Mouse (Mus musculus): Measurements from ENCODE around the gene Rad51b. TPM values are rescaled to one million over a fixed set of nuclear protein-coding genes. Genes with fewer than 3 reads are reported as not detected.

Rad51b gene
- polyA plus RNA-seq, 1 experiment from 2014 or later = 8.0 TPM

DNA sequence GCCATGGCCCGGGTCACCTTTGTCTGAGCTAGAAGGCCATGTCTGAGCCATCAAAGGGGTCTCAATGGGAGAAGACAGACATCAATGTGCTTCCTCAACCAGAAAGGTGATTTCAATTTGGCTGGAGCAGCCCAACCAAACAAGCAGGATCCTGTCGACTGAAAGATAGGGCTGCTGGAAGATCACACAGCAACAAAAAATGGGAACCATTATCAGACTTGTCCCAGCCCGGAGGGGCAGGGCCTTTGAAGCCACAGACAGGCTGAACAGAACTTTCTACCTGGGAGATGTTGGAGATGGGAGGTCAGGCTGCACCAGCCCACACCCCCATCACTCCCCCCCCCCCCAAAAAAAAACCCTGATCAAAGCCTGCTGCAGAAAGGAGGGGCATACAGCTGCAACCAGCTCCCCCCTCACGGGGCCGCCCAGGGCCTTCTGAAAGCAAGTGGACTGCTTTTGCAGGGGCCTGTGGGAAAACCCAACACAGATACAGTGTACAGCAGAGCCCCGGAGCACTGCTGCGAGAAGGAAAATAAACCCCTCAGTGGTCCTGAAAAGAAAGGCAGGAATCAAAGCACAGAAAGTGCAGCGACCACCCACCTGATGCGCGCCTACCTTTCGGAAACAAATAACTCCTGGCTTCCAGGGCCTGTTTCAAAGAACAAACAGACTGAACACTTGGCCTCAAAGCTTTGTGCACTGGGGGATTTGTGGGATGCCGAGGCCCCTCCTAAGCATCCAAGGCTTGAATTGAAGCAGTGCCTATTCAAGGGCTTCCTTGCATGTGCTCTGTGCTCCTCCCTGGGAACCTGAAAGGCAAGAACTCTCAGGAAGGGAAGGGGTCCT is 542.2 kb downstream of the Rad51b start:
- peak; percentile 78 for ATAC-seq (replicated peaks; ENCODE audit: low FRiP score)

DNA sequence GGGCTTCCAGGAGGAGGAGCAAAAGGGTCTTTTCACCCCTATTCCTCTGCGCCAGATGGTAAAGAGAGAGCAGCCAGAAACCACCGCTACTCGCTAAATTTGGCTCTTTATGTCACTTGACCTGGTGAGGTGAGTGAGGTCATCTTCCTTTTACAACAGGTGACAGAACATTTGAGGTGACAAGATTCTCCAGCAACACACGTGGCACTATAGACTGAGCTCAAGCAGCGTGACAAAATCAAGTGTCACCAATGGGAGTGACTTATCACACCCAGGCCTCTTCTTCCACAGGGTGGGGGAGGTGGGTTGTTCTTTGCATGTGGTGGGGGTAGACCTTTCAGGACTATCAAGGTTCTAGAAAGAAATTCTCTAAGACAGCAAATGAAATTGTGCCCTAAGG is 543.4 kb downstream of the Rad51b start:
- H3K9me3 ChIP-seq (ENCODE audit: control insufficient read depth, low read length) = no peaks in the 10 kb centered on the region
- no peak overlapping the region for H3K9ac ChIP-seq (ENCODE audit: low read length)
- no peaks in the 10 kb centered on the region for H3K36me3 ChIP-seq (ENCODE audit: control insufficient read depth, insufficient read depth, low read length)
- ATAC-seq (replicated peaks; ENCODE audit: low FRiP score) (no peak), DNase-seq (ENCODE audit: low spot score) (no peak)
- no peak overlapping the region for H3K4me3 ChIP-seq (ENCODE audit: low read depth, low read length)
- H3K27ac ChIP-seq (ENCODE audit: low read depth, low read length) = peak overlapping the region; percentile 57
- peaks cover 42% of the 10 kb centered on the region for H3K4me1 ChIP-seq (replicated peaks; ENCODE audit: control insufficient read depth, insufficient read depth, low read length)
- no peaks in the 10 kb centered on the region for H3K27me3 ChIP-seq (ENCODE audit: control insufficient read depth, insufficient read depth, low read length)
- WGBS = 48% methylated on average over 5 of the region's 5 CpGs
- no peak overlapping the region for H3K4me2 ChIP-seq (ENCODE audit: low read depth, low read length, severe bottlenecking)

More for the DNA sequence above, 542.2 kb downstream of the Rad51b start:
- Histone ChIP-seq H3K9me3 (ENCODE audit: control insufficient read depth, low read length) (no peaks in the 10 kb centered on the region), H3K27ac (ENCODE audit: low read depth, low read length) (peak overlapping the region; percentile 57), H3K4me1 (replicated peaks; ENCODE audit: control insufficient read depth, insufficient read depth, low read length) (peaks cover 38% of the 10 kb centered on the region), H3K4me2 (ENCODE audit: low read depth, low read length, severe bottlenecking) (no peak overlapping the region), H3K36me3 (ENCODE audit: control insufficient read depth, insufficient read depth, low read length) (no peaks in the 10 kb centered on the region), H3K27me3 (ENCODE audit: control insufficient read depth, insufficient read depth, low read length) (no peaks in the 10 kb centered on the region), H3K9ac (ENCODE audit: low read length) (0 out of 2 replicates have a peak overlapping the region, but pooled peaks have one; percentile 3), H3K4me3 (ENCODE audit: low read depth, low read length) (no peak overlapping the region)
- WGBS = 8% methylated on average over 12 of the region's 12 CpGs
- peak; percentile 78 for DNase-seq (ENCODE audit: low spot score)

DNA sequence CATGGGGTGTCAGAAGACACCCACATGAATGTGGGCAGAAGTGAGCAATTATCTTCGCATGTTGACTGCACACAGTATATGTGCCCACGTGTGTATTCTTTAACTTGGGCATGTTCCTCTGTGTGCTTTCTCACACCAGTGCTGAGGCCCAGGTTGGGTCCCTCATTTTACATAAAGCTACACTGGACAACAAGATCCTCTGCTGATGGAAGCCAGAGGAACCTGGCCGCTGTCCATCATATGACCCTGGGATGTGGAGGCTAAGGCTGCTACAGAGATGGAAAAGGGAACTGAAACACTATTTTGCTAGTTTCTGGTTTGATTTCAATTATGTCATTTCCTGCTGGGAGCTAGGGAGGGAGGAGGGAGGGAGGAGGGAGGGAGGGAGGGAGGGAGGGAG is 544.2 kb downstream of the Rad51b start:
- Histone ChIP-seq H3K9me3 (ENCODE audit: control insufficient read depth, low read length) (no peaks in the 10 kb centered on the region), H3K27ac (ENCODE audit: low read depth, low read length) (peak overlapping the region; percentile 57; the same call in 1 of the 2 replicates), H3K36me3 (ENCODE audit: control insufficient read depth, insufficient read depth, low read length) (no peaks in the 10 kb centered on the region), H3K27me3 (ENCODE audit: control insufficient read depth, insufficient read depth, low read length) (no peaks in the 10 kb centered on the region), H3K4me2 (ENCODE audit: low read depth, low read length, severe bottlenecking) (no peak overlapping the region), H3K4me1 (replicated peaks; ENCODE audit: control insufficient read depth, insufficient read depth, low read length) (peaks cover 48% of the 10 kb centered on the region), H3K4me3 (ENCODE audit: low read depth, low read length) (no peak overlapping the region), H3K9ac (ENCODE audit: low read length) (no peak overlapping the region)
- ATAC-seq (replicated peaks; ENCODE audit: low FRiP score) (no peak), DNase-seq (ENCODE audit: low spot score) (no peak)
- WGBS = 84% methylated on average over 3 of the region's 3 CpGs

DNA sequence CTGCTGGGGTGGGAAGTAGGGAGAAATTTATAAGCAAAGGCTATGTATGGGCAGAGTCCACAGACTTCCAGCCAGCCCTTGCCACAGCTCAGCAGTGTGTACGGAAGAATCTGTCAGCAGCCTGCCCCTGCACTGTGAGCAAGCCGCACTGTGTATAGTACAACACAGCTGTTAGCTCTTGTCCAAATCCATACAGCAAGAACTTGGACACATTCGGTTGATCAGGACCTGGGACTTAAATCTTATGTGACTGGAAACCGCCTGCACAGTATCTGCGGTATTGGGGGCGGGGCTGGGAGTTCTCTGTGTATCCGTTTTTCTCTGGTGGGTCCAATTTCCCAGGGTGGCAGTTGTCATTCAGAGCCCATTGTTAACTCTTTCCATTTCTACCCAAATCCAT is 545.2 kb downstream of the Rad51b start:
- Histone ChIP-seq H3K9ac (ENCODE audit: low read length) (0 out of 2 replicates have a peak overlapping the region, but pooled peaks have one; percentile 12), H3K9me3 (ENCODE audit: control insufficient read depth, low read length) (no peaks in the 10 kb centered on the region), H3K27me3 (ENCODE audit: control insufficient read depth, insufficient read depth, low read length) (no peaks in the 10 kb centered on the region), H3K36me3 (ENCODE audit: control insufficient read depth, insufficient read depth, low read length) (no peaks in the 10 kb centered on the region), H3K4me3 (ENCODE audit: low read depth, low read length) (no peak overlapping the region), H3K4me2 (ENCODE audit: low read depth, low read length, severe bottlenecking) (no peak overlapping the region), H3K27ac (ENCODE audit: low read depth, low read length) (no peak overlapping the region), H3K4me1 (replicated peaks; ENCODE audit: control insufficient read depth, insufficient read depth, low read length) (peaks cover 58% of the 10 kb centered on the region)
- DNase-seq (ENCODE audit: low spot score) (no peak), ATAC-seq (replicated peaks; ENCODE audit: low FRiP score) (no peak)
- WGBS = 45% methylated on average over 7 of the region's 7 CpGs

DNA sequence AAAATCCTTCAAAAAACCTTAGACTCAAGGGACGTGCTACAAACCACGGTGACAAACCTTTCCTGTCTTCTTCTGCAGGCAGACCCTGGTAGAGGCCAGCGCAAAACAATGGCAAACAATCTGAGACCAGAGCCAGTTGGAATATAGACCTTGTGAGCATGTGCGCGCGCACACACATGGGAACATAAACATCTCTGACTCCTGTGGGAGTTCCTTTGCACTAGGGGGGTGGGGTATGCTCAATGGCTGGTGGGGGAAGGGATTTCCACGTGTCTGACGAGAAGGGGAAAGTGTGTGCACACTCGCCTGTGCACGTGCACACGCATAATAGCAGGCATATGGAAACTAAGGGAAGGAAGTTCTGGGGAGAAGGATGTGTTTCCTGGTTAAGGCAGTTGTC is 545.9 kb downstream of the Rad51b start:
- Histone ChIP-seq H3K36me3 (ENCODE audit: control insufficient read depth, insufficient read depth, low read length) (no peaks in the 10 kb centered on the region), H3K9me3 (ENCODE audit: control insufficient read depth, low read length) (no peaks in the 10 kb centered on the region), H3K4me3 (ENCODE audit: low read depth, low read length) (no peak overlapping the region), H3K27me3 (ENCODE audit: control insufficient read depth, insufficient read depth, low read length) (no peaks in the 10 kb centered on the region), H3K4me1 (replicated peaks; ENCODE audit: control insufficient read depth, insufficient read depth, low read length) (peaks cover 62% of the 10 kb centered on the region), H3K27ac (ENCODE audit: low read depth, low read length) (no peak overlapping the region; the same call in 1 of the 2 replicates), H3K4me2 (ENCODE audit: low read depth, low read length, severe bottlenecking) (no peak overlapping the region), H3K9ac (ENCODE audit: low read length) (no peak overlapping the region)
- DNase-seq (ENCODE audit: low spot score) (no peak), ATAC-seq (replicated peaks; ENCODE audit: low FRiP score) (no peak)
- 75% methylated on average over 11 of the region's 11 CpGs for WGBS

DNA sequence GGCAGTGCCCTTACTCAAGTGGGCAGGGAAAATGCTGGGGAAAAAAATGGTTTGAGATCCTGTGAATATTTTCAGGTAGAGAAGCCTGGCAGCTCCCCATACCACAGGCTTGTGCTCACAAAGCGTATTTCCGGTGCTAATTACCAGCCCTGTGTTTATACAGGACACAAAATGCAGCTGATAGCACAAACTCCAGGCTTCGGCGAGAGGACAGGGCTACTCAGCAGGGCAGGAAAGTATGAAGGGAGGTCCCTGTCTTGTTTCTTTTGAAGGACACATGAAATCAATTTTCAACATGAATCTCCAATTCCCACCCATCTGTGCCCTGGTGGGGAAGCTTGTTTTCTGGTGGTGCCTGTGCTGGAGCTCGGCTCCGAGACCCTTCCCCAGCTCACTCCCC is 546.4 kb downstream of the Rad51b start:
- Histone ChIP-seq H3K36me3 (ENCODE audit: control insufficient read depth, insufficient read depth, low read length) (no peaks in the 10 kb centered on the region), H3K27ac (ENCODE audit: low read depth, low read length) (no peak overlapping the region; the same call in 1 of the 2 replicates), H3K4me2 (ENCODE audit: low read depth, low read length, severe bottlenecking) (no peak overlapping the region), H3K9me3 (ENCODE audit: control insufficient read depth, low read length) (no peaks in the 10 kb centered on the region), H3K4me1 (replicated peaks; ENCODE audit: control insufficient read depth, insufficient read depth, low read length) (peaks cover 57% of the 10 kb centered on the region), H3K4me3 (ENCODE audit: low read depth, low read length) (no peak overlapping the region), H3K27me3 (ENCODE audit: control insufficient read depth, insufficient read depth, low read length) (no peaks in the 10 kb centered on the region), H3K9ac (ENCODE audit: low read length) (no peak overlapping the region)
- ATAC-seq (replicated peaks; ENCODE audit: low FRiP score) (no peak), DNase-seq (ENCODE audit: low spot score) (no peak)
- 62% methylated on average over 6 of the region's 6 CpGs for WGBS

DNA sequence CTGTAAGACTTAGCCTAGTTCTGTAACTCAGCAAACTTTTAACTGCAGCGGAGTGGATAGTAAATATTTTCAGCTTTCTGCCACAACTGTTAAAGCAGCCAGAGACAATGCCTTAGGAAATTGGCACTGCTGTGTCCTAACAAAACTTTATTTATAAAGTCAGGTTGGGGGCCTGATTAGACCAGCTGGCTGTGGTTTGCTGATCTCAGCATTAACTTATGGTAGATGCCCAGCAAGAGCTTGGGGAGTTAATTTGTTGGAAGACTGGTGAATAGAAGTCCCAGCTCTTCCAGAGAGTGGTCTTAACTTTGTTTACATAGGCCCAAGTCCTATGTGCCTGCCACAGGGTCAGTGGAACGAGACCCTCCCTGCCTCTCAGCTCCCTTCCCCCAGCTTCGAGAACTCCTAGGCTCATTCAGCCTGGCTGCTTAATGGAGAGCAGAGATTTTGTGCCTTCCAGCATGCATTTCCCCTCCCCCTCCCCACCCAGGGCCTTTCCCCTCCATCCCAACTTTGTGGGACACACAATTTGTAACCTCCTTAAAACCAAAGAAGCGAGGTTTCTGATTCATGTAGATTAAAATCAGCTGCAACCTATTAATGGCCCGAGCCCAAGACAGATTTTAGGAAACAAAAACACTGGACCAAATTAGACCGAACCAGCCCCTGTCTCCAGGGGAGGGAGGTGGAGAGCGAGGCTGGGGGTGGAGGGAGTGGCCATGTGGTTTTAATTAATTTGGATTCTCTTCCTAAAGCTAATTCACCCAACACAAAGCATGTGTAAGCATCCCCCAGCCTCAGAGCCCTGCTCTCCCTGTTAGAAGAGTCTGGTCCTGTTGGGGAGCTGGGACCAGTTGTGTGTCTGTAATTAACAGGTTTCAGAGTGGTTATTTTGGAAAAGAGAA is 549.4 kb downstream of the Rad51b start:
- WGBS = 7% methylated on average over 7 of the region's 7 CpGs
- Histone ChIP-seq H3K9ac (ENCODE audit: low read length) (peak overlapping the region; percentile 16; the same call in 1 of the 2 replicates), H3K9me3 (ENCODE audit: control insufficient read depth, low read length) (no peaks in the 10 kb centered on the region), H3K36me3 (ENCODE audit: control insufficient read depth, insufficient read depth, low read length) (no peaks in the 10 kb centered on the region), H3K4me2 (ENCODE audit: low read depth, low read length, severe bottlenecking) (no peak overlapping the region), H3K4me1 (replicated peaks; ENCODE audit: control insufficient read depth, insufficient read depth, low read length) (peaks cover 37% of the 10 kb centered on the region), H3K4me3 (ENCODE audit: low read depth, low read length) (no peak overlapping the region), H3K27me3 (ENCODE audit: control insufficient read depth, insufficient read depth, low read length) (no peaks in the 10 kb centered on the region), H3K27ac (ENCODE audit: low read depth, low read length) (peak overlapping the region; percentile 79)
- ATAC-seq (replicated peaks; ENCODE audit: low FRiP score) = peak; percentile 77
- peak; percentile 80 for DNase-seq (ENCODE audit: low spot score)

DNA sequence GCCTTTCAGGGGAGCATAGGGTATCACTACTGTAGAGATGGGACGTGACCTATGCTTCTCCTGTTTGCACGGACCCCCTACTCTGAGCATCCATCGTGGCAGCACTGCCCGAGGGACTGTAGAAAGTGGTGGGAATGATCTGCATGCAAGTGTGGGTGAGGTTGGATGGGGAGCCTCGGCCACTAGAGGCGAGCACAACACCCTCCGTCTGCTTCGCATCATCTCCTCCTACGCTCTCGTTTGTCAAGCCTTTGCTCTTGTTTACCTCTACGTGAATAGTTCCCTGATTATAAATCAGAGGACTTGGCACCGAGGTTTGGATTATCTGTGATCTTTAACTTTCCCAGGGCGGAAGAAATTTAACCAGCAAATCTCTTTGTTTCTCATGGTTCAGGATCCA is 551.5 kb downstream of the Rad51b start:
- no peak for ATAC-seq (replicated peaks; ENCODE audit: low FRiP score)
- 59% methylated on average over 13 of the region's 13 CpGs for WGBS
- Histone ChIP-seq H3K4me2 (ENCODE audit: low read depth, low read length, severe bottlenecking) (no peak overlapping the region), H3K4me1 (replicated peaks; ENCODE audit: control insufficient read depth, insufficient read depth, low read length) (peaks cover 28% of the 10 kb centered on the region), H3K27ac (ENCODE audit: low read depth, low read length) (no peak overlapping the region), H3K27me3 (ENCODE audit: control insufficient read depth, insufficient read depth, low read length) (no peaks in the 10 kb centered on the region), H3K36me3 (ENCODE audit: control insufficient read depth, insufficient read depth, low read length) (no peaks in the 10 kb centered on the region), H3K4me3 (ENCODE audit: low read depth, low read length) (no peak overlapping the region), H3K9me3 (ENCODE audit: control insufficient read depth, low read length) (no peaks in the 10 kb centered on the region), H3K9ac (ENCODE audit: low read length) (no peak overlapping the region)
- peak; percentile 51 for DNase-seq (ENCODE audit: low spot score)
